11 mouse cellular contexts compared by ENCODE assay signal in the genomic region with DNA sequence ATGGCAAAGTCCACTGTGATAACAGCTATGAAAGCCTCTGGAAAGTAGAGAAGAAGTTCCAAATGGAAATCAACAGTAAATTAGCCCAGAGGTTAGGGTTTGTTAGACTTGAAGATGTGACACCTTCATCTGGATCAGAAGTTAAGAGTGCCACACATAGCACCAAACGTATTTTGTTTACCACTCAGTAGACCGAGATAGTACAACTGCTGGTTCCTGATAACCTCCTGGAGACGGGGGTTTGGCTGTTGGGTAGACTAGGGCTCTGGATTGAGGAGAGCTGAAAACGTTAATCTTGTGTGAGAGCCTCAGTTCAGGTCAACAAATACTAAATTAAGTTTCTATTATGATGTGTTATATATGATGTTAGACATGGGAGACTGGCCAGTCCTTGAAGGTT. TPM values are rescaled to one million over a fixed set of nuclear protein-coding genes. Genes with fewer than 3 reads are reported as not detected.
DNase-seq lines count a peak whose midpoint lies in the region; ATAC-seq lines count a peak whose summit lies in the region.
"Had no signal": no experiment of that assay in that cellular context is flagged by ENCODE, and none has a peak within 500 bp of the region (broad histone marks: within the 10 kb centered on the region; RNA-seq: fewer than 3 reads in every experiment).

No protein-coding gene starts in this region.

- 44% methylated on average over 4 of the region's 4 CpGs for WGBS in heart, embryonic 12.5 days
- 84% methylated on average over 4 of the region's 4 CpGs for WGBS in hindbrain, embryonic 11.5 days
- 20% methylated on average over 4 of the region's 4 CpGs for WGBS in liver, embryonic 15.5 days (ENCODE audit: insufficient replicate concordance)

- H3K4me3 ChIP-seq in heart, embryonic 12.5 days, result peak overlapping the region; percentile 23
- 0 out of 2 replicates have a peak overlapping the region, but pooled peaks have one; percentile 1 for H3K4me3 ChIP-seq in hindbrain, embryonic 11.5 days (ENCODE audit: low read depth, low read length)
- peak overlapping the region; percentile 85 for H3K4me3 ChIP-seq in liver, embryonic 15.5 days (replicated peaks)
- H3K4me3 ChIP-seq: megakaryocyte, embryonic 14.5 days had no signal

- H3K27me3 ChIP-seq in heart, embryonic 12.5 days (replicated peaks), result no peaks in the 10 kb centered on the region
- H3K27me3 ChIP-seq in hindbrain, embryonic 11.5 days (ENCODE audit: control insufficient read depth, insufficient read depth, low read length), result no peaks in the 10 kb centered on the region
- peaks cover 14% of the 10 kb centered on the region for H3K27me3 ChIP-seq in liver, embryonic 15.5 days
- H3K27me3 ChIP-seq: embryonic facial prominence, embryonic 15.5 days had no signal

- no peaks in the 10 kb centered on the region for H3K9me3 ChIP-seq in heart, embryonic 12.5 days (replicated peaks)
- H3K9me3 ChIP-seq in hindbrain, embryonic 11.5 days (ENCODE audit: control insufficient read depth, low read length), result no peaks in the 10 kb centered on the region
- no peaks in the 10 kb centered on the region for H3K9me3 ChIP-seq in liver, embryonic 15.5 days (replicated peaks)
- H3K9me3 ChIP-seq: embryonic facial prominence, embryonic 15.5 days; megakaryocyte, embryonic 14.5 days had no signal

- H3K4me1 ChIP-seq in heart, embryonic 12.5 days (replicated peaks), result peaks cover 30% of the 10 kb centered on the region
- no peaks in the 10 kb centered on the region; the same call in 1 of the 2 replicates for H3K4me1 ChIP-seq in hindbrain, embryonic 11.5 days (replicated peaks; ENCODE audit: control insufficient read depth, insufficient read depth, low read length)
- H3K4me1 ChIP-seq in liver, embryonic 15.5 days (replicated peaks), result peaks cover 50% of the 10 kb centered on the region

- no peak for DNase-seq in heart, adult 11 months
- peak; percentile 75 for DNase-seq in MEL-GATA-1-ER (ENCODE audit: extremely low read depth, low read depth)
- DNase-seq in hindbrain, embryonic 11.5 days (ENCODE audit: low spot score), result no peak
- no peak for DNase-seq in adrenal gland, postnatal 25 days
- DNase-seq in urinary bladder, postnatal 14 days (ENCODE audit: low spot score), result no peak
- DNase-seq in frontal cortex, adult 2 months (ENCODE audit: extremely low spot score in 1 of 2, low spot score in 1 of 2), result no peak

- H3K36me3 ChIP-seq in heart, embryonic 12.5 days, result no peaks in the 10 kb centered on the region
- no peaks in the 10 kb centered on the region for H3K36me3 ChIP-seq in hindbrain, embryonic 11.5 days (ENCODE audit: control insufficient read depth, insufficient read depth, low read length)
- H3K36me3 ChIP-seq in liver, embryonic 15.5 days (replicated peaks), result peaks cover 6% of the 10 kb centered on the region; the same call in 1 of the 2 replicates
- H3K36me3 ChIP-seq: embryonic facial prominence, embryonic 15.5 days had no signal

- H3K9ac ChIP-seq in heart, embryonic 12.5 days, result no peak overlapping the region
- H3K9ac ChIP-seq in hindbrain, embryonic 11.5 days (ENCODE audit: low read depth, low read length), result no peak overlapping the region
- peak overlapping the region; percentile 97 for H3K9ac ChIP-seq in liver, embryonic 15.5 days

- H3K4me2 ChIP-seq in heart, embryonic 12.5 days, result no peak overlapping the region
- no peak overlapping the region for H3K4me2 ChIP-seq in hindbrain, embryonic 11.5 days (replicated peaks; ENCODE audit: low read depth, low read length)
- H3K4me2 ChIP-seq in liver, embryonic 15.5 days, result peak overlapping the region; percentile 93

- ATAC-seq in heart, embryonic 12.5 days (ENCODE audit: insufficient number of reproducible peaks, low FRiP score), result peak; percentile 68; the same call in 1 of the 2 replicates
- no peak for ATAC-seq in hindbrain, embryonic 11.5 days (ENCODE audit: low FRiP score)
- ATAC-seq in liver, embryonic 15.5 days (ENCODE audit: insufficient read depth), result peak; percentile 74

- 0 out of 2 replicates have a peak overlapping the region, but pooled peaks have one; percentile 22 for H3K27ac ChIP-seq in heart, embryonic 12.5 days (ENCODE audit: poor library complexity, severe bottlenecking)
- H3K27ac ChIP-seq in hindbrain, embryonic 11.5 days (ENCODE audit: low read depth, low read length), result no peak overlapping the region
- peak overlapping the region; percentile 98 for H3K27ac ChIP-seq in liver, embryonic 15.5 days (replicated peaks)
- H3K27ac ChIP-seq: embryonic facial prominence, embryonic 15.5 days; kidney, postnatal 0 days had no signal

RNA-seq across cellular contexts. Expression of a gene that starts 2.1 kb away (rescaled TPM):
- polyA plus RNA-seq in heart, embryonic 12.5 days (2016; fragmentation: Nextera tagmentation; extraction: Ambion mirVana), result 16.1 and 17.8 TPM in 2 replicates
- polyA plus RNA-seq in hindbrain, embryonic 11.5 days (2014; fragmentation: Nextera tagmentation; extraction: Ambion mirVana), result 17.9 and 19.2 TPM in 2 replicates
- 48.6 and 56.8 TPM in 2 replicates for polyA plus RNA-seq in liver, embryonic 15.5 days (2015; fragmentation: Nextera tagmentation; extraction: Ambion mirVana)
- 5.9 and 7.0 TPM in 2 replicates for total RNA-seq in adrenal gland, postnatal 25 days (2021)
- polyA plus RNA-seq in frontal cortex, adult 2 months (2012; rRNA removed), result 10.9 and 13.6 TPM in 2 replicates

RNA-seq across cellular contexts. Expression of a gene that starts 2.3 kb away (rescaled TPM):
- polyA plus RNA-seq in heart, embryonic 12.5 days (2016; fragmentation: Nextera tagmentation; extraction: Ambion mirVana), result 0.43 and 0.45 TPM in 2 replicates
- polyA plus RNA-seq in hindbrain, embryonic 11.5 days (2014; fragmentation: Nextera tagmentation; extraction: Ambion mirVana), result 0.13 and 0.66 TPM in 2 replicates
- 0.15 TPM in 1 of 2 replicates, not detected in the other for polyA plus RNA-seq in liver, embryonic 15.5 days (2015; fragmentation: Nextera tagmentation; extraction: Ambion mirVana)
- total RNA-seq in adrenal gland, postnatal 25 days (2021), result 0.55 TPM in 1 of 2 replicates, not detected in the other
- 0.44 and 0.52 TPM in 2 replicates for polyA plus RNA-seq in frontal cortex, adult 2 months (2012; rRNA removed)

RNA-seq across cellular contexts. Expression of a gene that starts 54.2 kb away (rescaled TPM):
- polyA plus RNA-seq in heart, embryonic 12.5 days (2016; fragmentation: Nextera tagmentation; extraction: Ambion mirVana), result 116 TPM in 2 replicates
- polyA plus RNA-seq in hindbrain, embryonic 11.5 days (2014; fragmentation: Nextera tagmentation; extraction: Ambion mirVana), result 266 and 279 TPM in 2 replicates
- polyA plus RNA-seq in liver, embryonic 15.5 days (2015; fragmentation: Nextera tagmentation; extraction: Ambion mirVana), result 42.8 and 43.2 TPM in 2 replicates
- 108 and 130 TPM in 2 replicates for total RNA-seq in adrenal gland, postnatal 25 days (2021)
- polyA plus RNA-seq in frontal cortex, adult 2 months (2012; rRNA removed), result 58.0 and 60.3 TPM in 2 replicates

Comparison
In these comparisons a context has a peak if more than half of its experiments do, and no peak if none do; other contexts are left out.
1. H3K4me3 ChIP-seq: peak in every context shown above with its lines; median percentile 85 in liver, embryonic 15.5 days; 23 in heart, embryonic 12.5 days; 1 in hindbrain, embryonic 11.5 days.